Mouse (Mus musculus): Measurements from ENCODE around the gene Phactr3. TPM values are rescaled to one million over a fixed set of nuclear protein-coding genes. Genes with fewer than 3 reads are reported as not detected.

Phactr3 gene
- polyA plus RNA-seq, 1 experiment, result 0.32 TPM

DNA sequence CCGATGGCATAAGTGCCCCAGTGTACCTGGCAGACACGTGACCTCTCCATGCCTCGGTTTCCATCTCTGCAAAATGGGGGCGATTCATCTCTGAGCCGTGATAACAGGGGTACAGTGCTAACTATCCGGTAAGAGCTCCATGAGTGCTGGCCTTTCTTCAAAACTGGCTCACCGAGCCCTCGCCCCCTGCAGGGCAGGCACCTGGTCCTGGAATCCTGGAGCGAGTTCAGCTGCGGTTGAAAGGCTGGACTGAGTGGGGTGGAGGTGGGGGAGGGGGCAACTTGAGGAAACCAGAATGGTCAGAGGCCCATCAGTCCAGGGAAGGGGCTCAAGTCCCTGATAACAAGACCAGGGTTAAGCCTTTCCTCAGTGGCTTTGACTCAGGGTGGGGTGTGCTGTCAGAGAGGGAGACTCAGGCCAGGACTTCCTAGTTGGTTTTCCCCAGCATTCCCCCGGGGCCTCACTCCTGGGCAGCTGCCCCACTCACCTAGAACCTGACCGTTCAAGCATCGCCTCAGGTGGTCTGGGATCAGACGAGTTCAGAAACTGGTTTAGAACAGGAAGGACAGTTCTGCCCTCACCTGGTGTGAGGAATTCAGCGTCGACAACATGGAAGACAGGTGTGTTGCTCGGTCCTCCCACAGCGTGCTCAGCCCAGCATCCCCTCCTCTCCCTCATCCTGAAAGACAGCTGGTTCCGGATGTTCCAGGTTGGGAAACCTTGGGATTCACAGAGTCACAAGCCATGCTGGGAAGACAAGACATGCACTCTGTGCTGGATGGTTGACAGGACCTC is 983 bp downstream of the Phactr3 start:
- no peaks in the 10 kb centered on the region for H3K4me1 ChIP-seq (replicated peaks; ENCODE audit: control insufficient read depth, insufficient read depth, low read length)
- TF ChIP-seq CTCF (IDR thresholded peaks at IDR 0.05; ENCODE audit: borderline replicate concordance, control insufficient read depth, extremely low read depth, insufficient read depth, low read length, poor library complexity) (no peak), POLR2A (IDR thresholded peaks at IDR 0.05; ENCODE audit: control insufficient read depth, extremely low read depth, insufficient read depth, low read length, poor library complexity) (no peak)
- DNase-seq, result no peak
- WGBS, result 31% methylated on average over 19 of the region's 19 CpGs
- H3K36me3 ChIP-seq (ENCODE audit: control insufficient read depth, insufficient read depth, low read length), result no peaks in the 10 kb centered on the region
- H3K27me3 ChIP-seq (ENCODE audit: control insufficient read depth, insufficient read depth, low read length), result no peaks in the 10 kb centered on the region; the same call in 1 of the 2 replicates
- H3K4me3 ChIP-seq (ENCODE audit: control insufficient read depth, insufficient read depth, low read length), result no peak overlapping the region
- no peak overlapping the region for H3K27ac ChIP-seq (ENCODE audit: control insufficient read depth, insufficient read depth, low read length)

DNA sequence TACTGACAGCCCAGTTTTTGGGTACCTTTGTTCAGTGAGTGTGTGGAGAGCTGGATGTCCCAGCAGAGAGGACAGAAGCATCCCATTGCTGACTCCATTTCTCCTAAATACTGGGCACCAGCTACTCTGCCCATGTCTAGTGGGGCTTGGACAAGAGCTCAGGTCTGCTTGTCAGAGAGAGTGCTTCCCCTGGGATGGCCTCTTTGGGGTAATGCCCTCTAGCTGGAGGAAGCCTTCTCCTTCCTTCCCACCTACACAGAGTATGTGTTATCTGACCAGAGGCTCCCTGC is 1.5 kb downstream of the Phactr3 start:
- H3K27ac ChIP-seq (ENCODE audit: control insufficient read depth, insufficient read depth, low read length), result no peak overlapping the region
- no peak overlapping the region for H3K4me3 ChIP-seq (ENCODE audit: control insufficient read depth, insufficient read depth, low read length)
- no peaks in the 10 kb centered on the region for H3K36me3 ChIP-seq (ENCODE audit: control insufficient read depth, insufficient read depth, low read length)
- no peak for DNase-seq
- H3K27me3 ChIP-seq (ENCODE audit: control insufficient read depth, insufficient read depth, low read length), result no peaks in the 10 kb centered on the region; the same call in 1 of the 2 replicates
- no peaks in the 10 kb centered on the region for H3K4me1 ChIP-seq (replicated peaks; ENCODE audit: control insufficient read depth, insufficient read depth, low read length)
- TF ChIP-seq POLR2A (IDR thresholded peaks at IDR 0.05; ENCODE audit: control insufficient read depth, extremely low read depth, insufficient read depth, low read length, poor library complexity) (no peak), CTCF (IDR thresholded peaks at IDR 0.05; ENCODE audit: borderline replicate concordance, control insufficient read depth, extremely low read depth, insufficient read depth, low read length, poor library complexity) (no peak)

DNA sequence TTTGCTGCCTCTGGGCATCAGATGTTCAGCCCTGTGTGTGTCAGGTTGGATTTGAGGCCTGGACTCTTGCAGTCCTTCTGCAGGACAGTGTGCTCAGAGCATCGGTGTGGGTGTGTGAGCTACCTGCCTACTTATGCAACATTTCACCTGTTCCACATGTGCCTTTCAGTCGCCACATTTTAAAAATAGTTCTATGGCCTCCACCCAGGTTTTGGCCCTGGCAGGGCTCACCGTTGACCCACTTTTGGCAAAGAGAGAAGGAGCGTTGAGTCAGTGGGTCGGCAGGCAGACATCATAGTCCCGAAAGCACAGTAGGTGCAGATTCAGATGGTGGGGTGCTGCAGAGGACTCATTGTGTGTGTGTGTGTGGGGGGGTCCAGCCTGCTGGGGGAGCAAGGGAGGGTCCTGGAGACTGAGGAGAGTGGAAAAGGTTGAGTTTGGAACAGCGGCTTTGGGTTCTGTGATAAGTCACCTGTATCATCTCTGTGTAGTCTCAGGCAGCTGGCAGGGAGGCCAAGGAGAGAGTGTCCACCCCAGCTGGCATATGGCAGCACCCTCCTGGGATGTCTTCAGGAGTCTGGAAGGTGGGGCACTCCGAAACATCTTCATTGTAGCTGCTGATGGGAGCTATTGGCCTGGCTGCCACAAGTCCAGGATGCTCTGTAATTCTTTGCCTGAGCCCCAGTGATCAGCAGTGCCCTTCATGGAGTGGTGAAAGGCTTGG is 2.0 kb downstream of the Phactr3 start:
- 91% methylated on average over 8 of the region's 8 CpGs for WGBS
- Histone ChIP-seq H3K4me3 (ENCODE audit: control insufficient read depth, insufficient read depth, low read length) (no peak overlapping the region), H3K27ac (ENCODE audit: control insufficient read depth, insufficient read depth, low read length) (no peak overlapping the region), H3K4me1 (replicated peaks; ENCODE audit: control insufficient read depth, insufficient read depth, low read length) (no peaks in the 10 kb centered on the region), H3K36me3 (ENCODE audit: control insufficient read depth, insufficient read depth, low read length) (no peaks in the 10 kb centered on the region), H3K27me3 (ENCODE audit: control insufficient read depth, insufficient read depth, low read length) (no peaks in the 10 kb centered on the region; the same call in 1 of the 2 replicates)
- TF ChIP-seq POLR2A (IDR thresholded peaks at IDR 0.05; ENCODE audit: control insufficient read depth, extremely low read depth, insufficient read depth, low read length, poor library complexity), result no peak
- no peak for TF ChIP-seq CTCF (IDR thresholded peaks at IDR 0.05; ENCODE audit: borderline replicate concordance, control insufficient read depth, extremely low read depth, insufficient read depth, low read length, poor library complexity)
- no peak for DNase-seq

- TF ChIP-seq CTCF (IDR thresholded peaks at IDR 0.05; ENCODE audit: borderline replicate concordance, control insufficient read depth, extremely low read depth, insufficient read depth, low read length, poor library complexity) (no peak), POLR2A (IDR thresholded peaks at IDR 0.05; ENCODE audit: control insufficient read depth, extremely low read depth, insufficient read depth, low read length, poor library complexity) (no peak)
- no peak overlapping the region for H3K27ac ChIP-seq (ENCODE audit: control insufficient read depth, insufficient read depth, low read length)
Measured at GRCm38 (mm10) chr2:178121375-178121688, 2.6 kb downstream of the Phactr3 start.

DNA sequence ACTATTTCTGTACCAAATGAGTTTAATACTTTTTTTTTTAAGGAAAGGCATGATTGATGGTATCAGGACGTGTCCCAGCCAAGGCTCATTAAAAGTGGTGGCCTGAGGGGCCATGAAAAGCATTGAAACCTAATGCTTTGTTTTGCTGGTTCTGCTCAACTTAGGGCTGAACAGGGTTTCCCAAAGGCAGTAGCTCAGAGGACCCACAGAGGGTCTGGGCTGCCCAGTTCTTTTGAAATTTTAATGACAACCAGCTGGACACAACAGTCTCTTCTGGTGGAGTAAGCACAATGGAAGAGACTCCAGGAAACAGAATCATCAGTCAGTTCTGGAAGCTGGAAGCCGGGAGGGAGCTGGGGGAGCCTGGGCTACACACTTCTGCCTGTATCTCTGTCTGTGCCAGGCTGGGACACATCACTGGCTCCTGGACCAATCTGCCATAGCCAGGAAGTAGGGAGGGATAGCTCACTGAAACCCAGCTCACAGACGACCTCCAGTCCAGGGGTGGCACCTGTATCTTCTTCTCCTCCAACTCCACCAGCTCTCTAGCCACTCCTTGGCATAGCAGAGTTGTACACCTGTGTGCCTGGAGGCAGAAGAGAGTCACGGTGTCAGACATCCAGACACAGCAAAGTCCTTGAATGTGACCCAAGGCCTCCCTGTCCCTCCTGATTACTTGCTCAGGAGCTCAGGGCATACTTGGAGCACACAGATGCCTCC is 3.3 kb downstream of the Phactr3 start:
- Histone ChIP-seq H3K36me3 (ENCODE audit: control insufficient read depth, insufficient read depth, low read length) (no peaks in the 10 kb centered on the region), H3K27ac (ENCODE audit: control insufficient read depth, insufficient read depth, low read length) (no peak overlapping the region), H3K27me3 (ENCODE audit: control insufficient read depth, insufficient read depth, low read length) (no peaks in the 10 kb centered on the region; the same call in 1 of the 2 replicates), H3K4me1 (replicated peaks; ENCODE audit: control insufficient read depth, insufficient read depth, low read length) (no peaks in the 10 kb centered on the region), H3K4me3 (ENCODE audit: control insufficient read depth, insufficient read depth, low read length) (no peak overlapping the region)
- WGBS, result 50% methylated on average over 4 of the region's 4 CpGs
- TF ChIP-seq CTCF (IDR thresholded peaks at IDR 0.05; ENCODE audit: borderline replicate concordance, control insufficient read depth, extremely low read depth, insufficient read depth, low read length, poor library complexity) (no peak), POLR2A (IDR thresholded peaks at IDR 0.05; ENCODE audit: control insufficient read depth, extremely low read depth, insufficient read depth, low read length, poor library complexity) (no peak)
- DNase-seq, result no peak

More at GRCm38 (mm10) chr2:178121375-178121688, 2.6 kb downstream of the Phactr3 start:
- 67% methylated on average over 2 of the region's 2 CpGs for WGBS
- Histone ChIP-seq H3K4me3 (ENCODE audit: control insufficient read depth, insufficient read depth, low read length) (no peak overlapping the region), H3K4me1 (replicated peaks; ENCODE audit: control insufficient read depth, insufficient read depth, low read length) (no peaks in the 10 kb centered on the region), H3K27me3 (ENCODE audit: control insufficient read depth, insufficient read depth, low read length) (no peaks in the 10 kb centered on the region; the same call in 1 of the 2 replicates), H3K36me3 (ENCODE audit: control insufficient read depth, insufficient read depth, low read length) (no peaks in the 10 kb centered on the region)
- no peak for DNase-seq

DNA sequence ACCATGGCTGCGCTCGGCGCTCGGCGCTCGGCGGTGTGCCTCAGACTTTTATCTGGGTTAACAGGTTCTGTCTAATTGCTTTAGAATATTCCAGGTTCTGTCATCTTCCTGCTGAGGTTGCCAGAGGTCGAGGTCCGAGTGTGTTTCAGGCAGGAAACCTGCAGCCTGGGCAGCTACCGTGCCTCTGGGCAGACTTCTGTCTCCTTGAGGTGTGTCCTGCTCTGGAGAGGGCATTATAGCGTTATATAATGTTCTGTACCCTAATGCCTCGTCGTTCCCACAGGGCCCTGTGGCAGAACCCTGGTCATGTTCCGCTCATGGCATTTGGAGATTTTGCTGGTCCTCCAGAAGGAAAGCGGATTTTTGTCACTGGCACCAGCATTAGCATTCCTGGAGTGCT is 4.7 kb downstream of the Phactr3 start:
- WGBS, result 83% methylated on average over 15 of the region's 15 CpGs
- no peaks in the 10 kb centered on the region for H3K36me3 ChIP-seq (ENCODE audit: control insufficient read depth, insufficient read depth, low read length)
- no peak overlapping the region for H3K4me3 ChIP-seq (ENCODE audit: control insufficient read depth, insufficient read depth, low read length)
- DNase-seq, result no peak
- no peak for TF ChIP-seq CTCF (IDR thresholded peaks at IDR 0.05; ENCODE audit: borderline replicate concordance, control insufficient read depth, extremely low read depth, insufficient read depth, low read length, poor library complexity)
- no peak overlapping the region for H3K27ac ChIP-seq (ENCODE audit: control insufficient read depth, insufficient read depth, low read length)
- no peaks in the 10 kb centered on the region for H3K4me1 ChIP-seq (replicated peaks; ENCODE audit: control insufficient read depth, insufficient read depth, low read length)
- no peaks in the 10 kb centered on the region; the same call in 1 of the 2 replicates for H3K27me3 ChIP-seq (ENCODE audit: control insufficient read depth, insufficient read depth, low read length)
